Mouse (Mus musculus) liver, embryonic 14.5 days (tissue): ENCODE measurements around the gene Cela1.

ENCODE experiments used
- CTCF ChIP-seq: IDR thresholded peaks from 2 replicates; pipeline ENCODE4 v1.5.1; 2016; ENCODE audit warnings: antibody characterized with exemption, low read depth, control low read depth
- EP300 ChIP-seq: IDR thresholded peaks from 2 replicates; pipeline ENCODE4 v1.6.1; 2016; ENCODE audit warnings: antibody characterized with exemption, low read depth

DNA sequence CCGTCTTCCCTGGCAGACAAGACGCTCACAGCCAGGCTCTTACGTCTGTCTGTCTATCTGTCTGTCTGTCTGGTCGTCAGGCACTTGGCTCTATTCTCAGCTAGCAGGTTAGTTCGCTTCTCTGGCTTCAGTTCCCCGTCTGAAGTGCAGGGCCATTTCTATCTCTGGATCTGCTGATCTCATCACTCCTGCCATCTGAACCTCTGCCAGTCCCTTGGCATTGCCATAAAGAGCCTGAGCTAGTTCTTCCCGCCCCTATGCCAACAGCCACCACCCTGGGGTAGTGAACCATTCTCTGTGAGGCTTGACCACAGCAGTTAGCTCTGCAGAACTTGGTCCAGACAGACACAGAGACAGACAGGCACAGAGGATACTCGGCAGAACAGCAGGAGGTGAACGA, 27.4 kb downstream of the Cela1 start:
- TF ChIP-seq EP300 (no peak), CTCF (no peak)
